8 mouse cellular contexts compared by ENCODE assay signal in genomic region chr8:46934254-46934653, GRCm38 (mm10). TPM values are rescaled to one million over a fixed set of nuclear protein-coding genes. Genes with fewer than 3 reads are reported as not detected.
DNase-seq lines count a peak whose midpoint lies in the region; ATAC-seq and TF ChIP-seq lines count a peak whose summit lies in the region.

No protein-coding gene starts in this region.

- no peak overlapping the region for H3K9ac ChIP-seq in stomach, embryonic 15.5 days
- no peak overlapping the region for H3K9ac ChIP-seq in stomach, postnatal 0 days (ENCODE audit: low read length)
- H3K9ac ChIP-seq in lung, embryonic 16.5 days (ENCODE audit: low read length): no peak overlapping the region

- no peaks in the 10 kb centered on the region; the same call in 1 of the 2 replicates for H3K4me1 ChIP-seq in stomach, embryonic 15.5 days
- no peaks in the 10 kb centered on the region for H3K4me1 ChIP-seq in stomach, postnatal 0 days (replicated peaks; ENCODE audit: control insufficient read depth, insufficient read depth)
- peaks cover 6% of the 10 kb centered on the region; the same call in 1 of the 2 replicates for H3K4me1 ChIP-seq in lung, embryonic 16.5 days (replicated peaks; ENCODE audit: control insufficient read depth, insufficient read depth, low read length)

- H3K9me3 ChIP-seq in stomach, embryonic 15.5 days: no peaks in the 10 kb centered on the region
- no peaks in the 10 kb centered on the region for H3K9me3 ChIP-seq in stomach, postnatal 0 days (ENCODE audit: control insufficient read depth, low read length)
- no peaks in the 10 kb centered on the region for H3K9me3 ChIP-seq in lung, embryonic 16.5 days (ENCODE audit: control insufficient read depth, low read length)

- no peak for TF ChIP-seq CTCF in stomach, postnatal 0 days (IDR thresholded peaks at IDR 0.05; ENCODE audit: low read depth)

- H3K27me3 ChIP-seq in stomach, embryonic 15.5 days (replicated peaks): no peaks in the 10 kb centered on the region
- H3K27me3 ChIP-seq in stomach, postnatal 0 days (ENCODE audit: control insufficient read depth, insufficient read depth, low read length): no peaks in the 10 kb centered on the region
- H3K27me3 ChIP-seq in lung, embryonic 16.5 days (ENCODE audit: control insufficient read depth, insufficient read depth, low read depth, low read length): no peaks in the 10 kb centered on the region

- H3K36me3 ChIP-seq in stomach, embryonic 15.5 days: no peaks in the 10 kb centered on the region
- H3K36me3 ChIP-seq in stomach, postnatal 0 days (ENCODE audit: control insufficient read depth, insufficient read depth, low read length): no peaks in the 10 kb centered on the region
- no peaks in the 10 kb centered on the region for H3K36me3 ChIP-seq in lung, embryonic 16.5 days (ENCODE audit: control insufficient read depth, insufficient read depth, low read length)

- no peak for TF ChIP-seq EP300 in stomach, postnatal 0 days (optimal IDR thresholded peaks at IDR 0.05)

- WGBS in stomach, embryonic 15.5 days: 70% methylated on average over 9 of the region's 9 CpGs
- 65% methylated on average over 9 of the region's 9 CpGs for WGBS in stomach, postnatal 0 days
- 55% methylated on average over 9 of the region's 9 CpGs for WGBS in lung, embryonic 16.5 days

- ATAC-seq in stomach, embryonic 15.5 days (ENCODE audit: insufficient read depth, low FRiP score, low read depth): no peak
- no peak for ATAC-seq in stomach, postnatal 0 days (ENCODE audit: low FRiP score, low TSS enrichment)
- ATAC-seq in lung, embryonic 16.5 days (ENCODE audit: low read depth): 0 out of 2 replicates have a peak, but pooled peaks have one; percentile 37

- H3K4me3 ChIP-seq in stomach, embryonic 15.5 days (replicated peaks): no peak overlapping the region
- H3K4me3 ChIP-seq in stomach, postnatal 0 days (ENCODE audit: low read depth, low read length): no peak overlapping the region
- H3K4me3 ChIP-seq in lung, embryonic 16.5 days (ENCODE audit: low read length): no peak overlapping the region

- DNase-seq in stomach, postnatal 0 days (ENCODE audit: low spot score): no peak
- DNase-seq in heart, postnatal 10 days: peak; percentile 54 to 60
- DNase-seq in telencephalon, adult 2 months (ENCODE audit: low read depth, low spot score): peak; percentile 90
- no peak for DNase-seq in urinary bladder, postnatal 14 days (ENCODE audit: low spot score)
- no peak for DNase-seq in embryo, embryonic 10 days (ENCODE audit: low spot score)
- no peak for DNase-seq in urinary bladder, adult 18-20 months (ENCODE audit: low spot score in 2 of 2)

- H3K4me2 ChIP-seq in stomach, embryonic 15.5 days: no peak overlapping the region
- H3K4me2 ChIP-seq in stomach, postnatal 0 days (replicated peaks; ENCODE audit: low read depth): no peak overlapping the region
- no peak overlapping the region for H3K4me2 ChIP-seq in lung, embryonic 16.5 days (ENCODE audit: low read depth, low read length)

- intact Hi-C loops in heart, postnatal 10 days (cut with DNase I): loop anchor here (2.0 kb wide), 1 partner anchor 193 kb away; no protein-coding TSS in a partner anchor

- peak overlapping the region; percentile 16; the same call in 1 of the 2 replicates for H3K27ac ChIP-seq in stomach, embryonic 15.5 days
- no peak overlapping the region for H3K27ac ChIP-seq in stomach, postnatal 0 days (replicated peaks)
- peak overlapping the region; percentile 16; the same call in 1 of the 2 replicates for H3K27ac ChIP-seq in lung, embryonic 16.5 days (ENCODE audit: low read length)

RNA-seq across cellular contexts. Expression of gene Enpp6, which starts 52.4 kb away (rescaled TPM):
- 0.31 and 0.77 TPM in 2 replicates for polyA plus RNA-seq in stomach, embryonic 15.5 days (2015; fragmentation: Nextera tagmentation; extraction: Ambion mirVana)
- 0.16 and 0.40 TPM in 2 replicates for polyA plus RNA-seq in stomach, postnatal 0 days (2015; fragmentation: Nextera tagmentation; extraction: Ambion mirVana)
- 1 to 10 TPM; 6.5 to 8.6 TPM for total RNA-seq in heart, postnatal 10 days (2021)
- polyA plus RNA-seq in lung, embryonic 16.5 days (2015; fragmentation: Nextera tagmentation; extraction: Ambion mirVana): 0.89 and 1.1 TPM in 2 replicates

Comparison
In these comparisons a context has a peak if more than half of its experiments do, and no peak if none do; other contexts are left out.
1. DNase-seq: peak in heart, postnatal 10 days (2 of 2) and telencephalon, adult 2 months (single experiment); none in stomach, postnatal 0 days (single experiment), urinary bladder, postnatal 14 days (single experiment), embryo, embryonic 10 days (single experiment) and urinary bladder, adult 18-20 months (0 of 2).